In genomic region chr4:89273585-89273984, GRCm38 (mm10) we compare ENCODE assay signal across 15 mouse cellular contexts. TPM values are rescaled to one million over a fixed set of nuclear protein-coding genes. Genes with fewer than 3 reads are reported as not detected.
A peak's percentile ranks its signal among the peaks of the same experiment; 100 is the strongest.
DNase-seq lines count a peak whose midpoint lies in the region; ATAC-seq and TF ChIP-seq lines count a peak whose summit lies in the region.
"Had no signal": no experiment of that assay in that cellular context is flagged by ENCODE, and none has a peak within 500 bp of the region (broad histone marks: within the 10 kb centered on the region; RNA-seq: fewer than 3 reads in every experiment).

No protein-coding gene starts in this region.

- no peak overlapping the region for H3K9ac ChIP-seq in kidney, embryonic 15.5 days
- H3K9ac ChIP-seq in kidney, embryonic 16.5 days (replicated peaks; ENCODE audit: low read length): no peak overlapping the region
- H3K9ac ChIP-seq in midbrain, embryonic 14.5 days (replicated peaks; ENCODE audit: low read length): no peak overlapping the region
- H3K9ac ChIP-seq: hindbrain, embryonic 15.5 days; midbrain, embryonic 12.5 days had no signal

- 0% methylated on average over 9 of the region's 9 CpGs for WGBS in kidney, embryonic 15.5 days
- WGBS in kidney, embryonic 16.5 days: 1% methylated on average over 9 of the region's 9 CpGs
- under 1% methylated on average over 9 of the region's 9 CpGs for WGBS in midbrain, embryonic 14.5 days

- H3K27ac ChIP-seq in kidney, embryonic 15.5 days: no peak overlapping the region
- no peak overlapping the region for H3K27ac ChIP-seq in kidney, embryonic 16.5 days (ENCODE audit: low read length)
- no peak overlapping the region for H3K27ac ChIP-seq in midbrain, embryonic 14.5 days (replicated peaks; ENCODE audit: low read depth, low read length)
- H3K27ac ChIP-seq: heart, embryonic 10.5 days; hindbrain, embryonic 15.5 days; midbrain, embryonic 12.5 days had no signal

- DNase-seq in embryo, embryonic 10.5 days (ENCODE audit: low spot score): peak; percentile 53
- DNase-seq in embryo, embryonic 10 days (ENCODE audit: low spot score): no peak
- peak; percentile 62 for DNase-seq in brain, embryonic 14.5 days (ENCODE audit: low read depth)
- no peak for DNase-seq in midbrain, embryonic 14.5 days
- DNase-seq in left cerebral cortex, postnatal 14 days (ENCODE audit: low spot score in 2 of 2): no peak
- DNase-seq in layer of hippocampus, adult 9-10 months (ENCODE audit: low spot score): no peak
- DNase-seq: kidney, postnatal 36 days had no signal

- peaks cover 93% of the 10 kb centered on the region for H3K27me3 ChIP-seq in kidney, embryonic 15.5 days
- H3K27me3 ChIP-seq in kidney, embryonic 16.5 days (ENCODE audit: insufficient read depth, low read length): peaks cover 84% of the 10 kb centered on the region
- H3K27me3 ChIP-seq in midbrain, embryonic 14.5 days (ENCODE audit: control insufficient read depth, insufficient read depth, low read length): peaks cover 95% of the 10 kb centered on the region

- no peak for TF ChIP-seq CTCF in brain, embryonic 14.5 days (IDR thresholded peaks at IDR 0.05; ENCODE audit: borderline replicate concordance, extremely low read depth, insufficient read depth, insufficient read length)

- no peak overlapping the region for H3K4me2 ChIP-seq in kidney, embryonic 15.5 days
- no peak overlapping the region for H3K4me2 ChIP-seq in kidney, embryonic 16.5 days (replicated peaks; ENCODE audit: low read depth, low read length)
- no peak overlapping the region for H3K4me2 ChIP-seq in midbrain, embryonic 14.5 days (ENCODE audit: low read length)
- H3K4me2 ChIP-seq: hindbrain, embryonic 15.5 days; midbrain, embryonic 12.5 days had no signal

- no peak overlapping the region for H3K4me3 ChIP-seq in kidney, embryonic 15.5 days (replicated peaks)
- no peak overlapping the region for H3K4me3 ChIP-seq in kidney, embryonic 16.5 days (ENCODE audit: low read length)
- no peak overlapping the region for H3K4me3 ChIP-seq in midbrain, embryonic 14.5 days (replicated peaks; ENCODE audit: low read depth, low read length)
- H3K4me3 ChIP-seq: heart, embryonic 10.5 days; hindbrain, embryonic 15.5 days; midbrain, embryonic 12.5 days had no signal

- TF ChIP-seq POLR2A in brain, embryonic 14.5 days (IDR thresholded peaks at IDR 0.05; ENCODE audit: borderline replicate concordance, extremely low read depth, insufficient read depth, insufficient read length, poor library complexity, severe bottlenecking): no peak

- H3K9me3 ChIP-seq in kidney, embryonic 15.5 days (replicated peaks): no peaks in the 10 kb centered on the region
- H3K9me3 ChIP-seq in kidney, embryonic 16.5 days (ENCODE audit: low read length): no peaks in the 10 kb centered on the region
- H3K9me3 ChIP-seq in midbrain, embryonic 14.5 days (ENCODE audit: control insufficient read depth, low read length): no peaks in the 10 kb centered on the region
- H3K9me3 ChIP-seq: heart, embryonic 10.5 days; hindbrain, embryonic 15.5 days; midbrain, embryonic 12.5 days had no signal

- H3K36me3 ChIP-seq in kidney, embryonic 15.5 days: no peaks in the 10 kb centered on the region
- no peaks in the 10 kb centered on the region for H3K36me3 ChIP-seq in kidney, embryonic 16.5 days (ENCODE audit: insufficient read depth, low read length)
- no peaks in the 10 kb centered on the region for H3K36me3 ChIP-seq in midbrain, embryonic 14.5 days (ENCODE audit: control insufficient read depth, insufficient read depth, low read length)
- H3K36me3 ChIP-seq: heart, embryonic 10.5 days; hindbrain, embryonic 15.5 days; midbrain, embryonic 12.5 days had no signal

- peak; percentile 52; the same call in 1 of the 2 replicates for ATAC-seq in kidney, embryonic 15.5 days (replicated peaks; ENCODE audit: low FRiP score)
- no peak for ATAC-seq in kidney, embryonic 16.5 days (ENCODE audit: low FRiP score, low TSS enrichment)
- ATAC-seq in midbrain, embryonic 14.5 days (ENCODE audit: low FRiP score, low TSS enrichment): peak; percentile 43; the same call in 1 of the 2 replicates

- intact Hi-C loops in left cerebral cortex, postnatal 14 days (cut with DNase I): no loop called here

- H3K4me1 ChIP-seq in kidney, embryonic 15.5 days: 0 out of 2 replicates have a peak, but pooled peaks cover 4% of the 10 kb centered on the region
- H3K4me1 ChIP-seq in kidney, embryonic 16.5 days (ENCODE audit: insufficient read depth, low read length): no peaks in the 10 kb centered on the region
- no peaks in the 10 kb centered on the region for H3K4me1 ChIP-seq in midbrain, embryonic 14.5 days (ENCODE audit: control insufficient read depth, insufficient read depth, low read length)
- H3K4me1 ChIP-seq: heart, embryonic 10.5 days; hindbrain, embryonic 15.5 days had no signal

RNA-seq across cellular contexts. Expression of gene Cdkn2a, which starts 20.9 kb away (rescaled TPM):
- not detected in 2 replicates for polyA plus RNA-seq in kidney, embryonic 15.5 days (2015; fragmentation: Nextera tagmentation; extraction: Ambion mirVana)
- polyA plus RNA-seq in kidney, embryonic 16.5 days (2015; fragmentation: Nextera tagmentation; extraction: Ambion mirVana): not detected in 2 replicates
- polyA plus RNA-seq in brain, embryonic 14.5 days (2012; rRNA removed): 0.12 and 0.18 TPM in 2 replicates
- polyA plus RNA-seq in midbrain, embryonic 14.5 days (2014; fragmentation: Nextera tagmentation; extraction: Ambion mirVana): not detected in 2 replicates
- under 1 TPM; 0.38 to 0.70 TPM for total RNA-seq in left cerebral cortex, postnatal 14 days (2021)
- total RNA-seq: neutrophil, adult 5-6 weeks had no signal
- polyA plus RNA-seq: heart, embryonic 10.5 days; hindbrain, embryonic 15.5 days; liver, embryonic 16.5 days; midbrain, embryonic 12.5 days; stomach, embryonic 14.5 days had no signal

RNA-seq across cellular contexts. Expression of gene Cdkn2b, which starts 37.3 kb away (rescaled TPM):
- 1.1 and 1.8 TPM in 2 replicates for polyA plus RNA-seq in kidney, embryonic 15.5 days (2015; fragmentation: Nextera tagmentation; extraction: Ambion mirVana)
- 0.99 and 1.3 TPM in 2 replicates for polyA plus RNA-seq in kidney, embryonic 16.5 days (2015; fragmentation: Nextera tagmentation; extraction: Ambion mirVana)
- 0.45 and 0.64 TPM in 2 replicates for polyA plus RNA-seq in brain, embryonic 14.5 days (2012; rRNA removed)
- 0.47 and 0.75 TPM in 2 replicates for polyA plus RNA-seq in midbrain, embryonic 14.5 days (2014; fragmentation: Nextera tagmentation; extraction: Ambion mirVana)
- total RNA-seq in left cerebral cortex, postnatal 14 days (2021): 1 to 10 TPM; 2.7 to 2.8 TPM
- total RNA-seq: neutrophil, adult 5-6 weeks had no signal

Comparison
In these comparisons a context has a peak if more than half of its experiments do, and no peak if none do; other contexts are left out.
1. DNase-seq: peak in embryo, embryonic 10.5 days (single experiment) and brain, embryonic 14.5 days (single experiment); none in embryo, embryonic 10 days (single experiment), midbrain, embryonic 14.5 days (single experiment), left cerebral cortex, postnatal 14 days (0 of 2) and layer of hippocampus, adult 9-10 months (single experiment).